Mouse (Mus musculus): Measurements from ENCODE around the gene Abcb9. TPM values are rescaled to one million over a fixed set of nuclear protein-coding genes. Genes with fewer than 3 reads are reported as not detected.

Abcb9 gene
- polyA plus RNA-seq, 1 experiment from 2014 or later, result 4.0 TPM

DNA sequence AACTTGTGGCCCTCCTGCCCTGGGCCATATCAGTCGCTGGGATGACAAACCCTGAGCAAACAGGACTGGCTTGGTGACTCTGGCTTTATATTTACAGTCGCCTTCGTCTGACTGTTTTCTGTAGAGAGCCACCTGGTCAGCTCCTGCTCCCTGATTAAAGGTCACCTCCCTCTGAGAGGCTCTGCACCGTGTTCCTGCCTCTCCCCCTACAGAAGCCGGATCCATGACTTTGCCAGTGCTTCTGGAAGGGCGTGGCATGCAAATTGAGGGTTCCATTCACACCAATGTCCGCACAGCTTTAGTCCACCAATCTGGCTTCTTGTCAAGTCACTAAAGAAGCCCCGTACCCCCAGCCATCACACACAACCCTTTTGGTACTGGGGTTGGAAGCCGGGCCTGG, 19.0 kb downstream of the Abcb9 start:
- Histone ChIP-seq H3K9me3 (ENCODE audit: control insufficient read depth) (no peaks in the 10 kb centered on the region), H3K4me1 (replicated peaks; ENCODE audit: control insufficient read depth, insufficient read depth, low read length) (peaks cover 4% of the 10 kb centered on the region; the same call in 1 of the 2 replicates), H3K4me3 (ENCODE audit: low read depth, low read length) (no peak overlapping the region), H3K27me3 (replicated peaks; ENCODE audit: control insufficient read depth, insufficient read depth, low read length) (no peaks in the 10 kb centered on the region), H3K4me2 (replicated peaks; ENCODE audit: low read depth) (no peak overlapping the region), H3K36me3 (ENCODE audit: control insufficient read depth, insufficient read depth) (no peaks in the 10 kb centered on the region), H3K27ac (ENCODE audit: low read depth, low read length) (peak overlapping the region; percentile 63), H3K9ac (ENCODE audit: low read depth, low read length) (no peak overlapping the region)
- no peak for TF ChIP-seq CTCF (IDR thresholded peaks at IDR 0.05; ENCODE audit: low read depth)
- ATAC-seq, result peak; percentile 73
- WGBS, result 39% methylated on average over 9 of the region's 9 CpGs

DNA sequence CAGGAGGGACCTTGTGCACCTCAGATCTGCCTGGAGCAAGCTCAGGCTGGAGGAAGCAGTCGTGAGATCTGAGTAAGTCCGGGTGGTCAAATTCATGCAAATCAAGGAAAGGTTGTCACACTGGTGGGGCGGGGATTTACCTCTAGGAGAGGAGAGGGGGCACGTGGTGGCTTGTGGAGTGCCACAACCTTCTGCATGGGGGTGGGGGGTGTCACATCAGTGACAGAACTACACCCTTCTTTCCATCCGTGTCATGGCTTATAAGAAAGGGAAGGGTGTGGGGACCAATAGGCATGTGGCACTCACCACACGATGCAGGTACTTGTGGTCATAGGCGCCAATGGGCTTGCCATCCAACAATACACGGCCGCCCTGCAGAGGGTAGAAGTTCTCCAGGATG, 19.9 kb downstream of the Abcb9 start:
- H3K9me3 ChIP-seq (ENCODE audit: control insufficient read depth), result no peaks in the 10 kb centered on the region
- WGBS, result 73% methylated on average over 9 of the region's 9 CpGs
- no peak overlapping the region for H3K27ac ChIP-seq (ENCODE audit: low read depth, low read length)
- peaks cover 4% of the 10 kb centered on the region; the same call in 1 of the 2 replicates for H3K4me1 ChIP-seq (replicated peaks; ENCODE audit: control insufficient read depth, insufficient read depth, low read length)
- no peak overlapping the region for H3K9ac ChIP-seq (ENCODE audit: low read depth, low read length)
- H3K4me2 ChIP-seq (replicated peaks; ENCODE audit: low read depth), result no peak overlapping the region
- H3K27me3 ChIP-seq (replicated peaks; ENCODE audit: control insufficient read depth, insufficient read depth, low read length), result no peaks in the 10 kb centered on the region
- H3K4me3 ChIP-seq (ENCODE audit: low read depth, low read length), result no peak overlapping the region
- no peak for ATAC-seq
- no peaks in the 10 kb centered on the region for H3K36me3 ChIP-seq (ENCODE audit: control insufficient read depth, insufficient read depth)
- TF ChIP-seq CTCF (IDR thresholded peaks at IDR 0.05; ENCODE audit: low read depth), result no peak

DNA sequence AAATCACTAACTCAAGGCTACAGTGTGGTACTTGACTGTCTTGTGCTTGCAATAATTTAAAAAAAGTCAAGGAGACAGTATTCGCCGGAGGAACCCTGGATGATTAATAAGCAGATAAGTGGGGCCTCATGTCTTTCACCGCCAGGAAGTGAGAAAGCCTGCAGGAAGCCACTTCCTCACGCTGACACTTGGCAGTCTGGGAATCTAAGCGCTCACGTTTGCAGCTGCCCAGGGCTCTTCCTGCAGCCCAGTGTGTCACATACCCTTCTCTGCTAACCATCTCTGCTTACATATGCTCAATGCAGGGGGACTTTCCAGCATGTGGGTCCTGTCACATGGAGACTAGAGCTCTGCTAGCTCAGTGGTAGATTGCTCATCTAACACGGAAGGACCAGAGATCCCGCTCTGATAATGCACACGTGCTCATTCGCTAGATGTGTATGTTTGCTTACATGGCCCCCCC, 20.7 kb downstream of the Abcb9 start:
- Histone ChIP-seq H3K36me3 (ENCODE audit: control insufficient read depth, insufficient read depth) (no peaks in the 10 kb centered on the region), H3K9me3 (ENCODE audit: control insufficient read depth) (no peaks in the 10 kb centered on the region), H3K27ac (ENCODE audit: low read depth, low read length) (no peak overlapping the region), H3K27me3 (replicated peaks; ENCODE audit: control insufficient read depth, insufficient read depth, low read length) (no peaks in the 10 kb centered on the region), H3K9ac (ENCODE audit: low read depth, low read length) (no peak overlapping the region), H3K4me2 (replicated peaks; ENCODE audit: low read depth) (no peak overlapping the region), H3K4me1 (replicated peaks; ENCODE audit: control insufficient read depth, insufficient read depth, low read length) (peaks cover 4% of the 10 kb centered on the region), H3K4me3 (ENCODE audit: low read depth, low read length) (no peak overlapping the region)
- 10% methylated on average over 10 of the region's 10 CpGs for WGBS
- TF ChIP-seq CTCF (IDR thresholded peaks at IDR 0.05; ENCODE audit: low read depth), result no peak
- no peak for ATAC-seq

DNA sequence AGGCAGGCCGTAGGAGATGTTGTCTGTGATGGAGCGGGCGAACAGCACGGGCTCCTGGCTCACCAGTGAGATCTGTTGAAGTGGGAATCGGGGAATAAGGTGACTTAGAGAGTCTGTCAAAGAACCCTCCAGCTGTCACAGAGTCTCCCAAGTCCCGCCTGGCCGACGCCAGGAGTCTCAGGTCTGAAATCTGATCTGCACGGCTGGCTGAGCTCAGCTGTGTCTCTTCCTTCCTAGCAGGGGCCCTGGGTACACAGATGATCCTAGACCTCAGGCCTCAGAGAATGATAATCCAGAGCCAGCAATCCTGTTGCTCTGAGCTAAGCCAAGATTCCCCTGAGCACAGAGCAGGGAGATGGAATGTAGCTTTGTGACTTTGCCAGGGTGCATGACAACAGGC, 21.9 kb downstream of the Abcb9 start:
- H3K9me3 ChIP-seq (ENCODE audit: control insufficient read depth), result no peaks in the 10 kb centered on the region
- no peaks in the 10 kb centered on the region for H3K36me3 ChIP-seq (ENCODE audit: control insufficient read depth, insufficient read depth)
- H3K4me2 ChIP-seq (replicated peaks; ENCODE audit: low read depth), result no peak overlapping the region
- no peak overlapping the region for H3K27ac ChIP-seq (ENCODE audit: low read depth, low read length)
- TF ChIP-seq CTCF (IDR thresholded peaks at IDR 0.05; ENCODE audit: low read depth), result no peak
- no peak overlapping the region for H3K4me3 ChIP-seq (ENCODE audit: low read depth, low read length)
- H3K4me1 ChIP-seq (replicated peaks; ENCODE audit: control insufficient read depth, insufficient read depth, low read length), result peaks cover 4% of the 10 kb centered on the region
- H3K27me3 ChIP-seq (replicated peaks; ENCODE audit: control insufficient read depth, insufficient read depth, low read length), result no peaks in the 10 kb centered on the region
- no peak for ATAC-seq
- no peak overlapping the region for H3K9ac ChIP-seq (ENCODE audit: low read depth, low read length)
- 72% methylated on average over 9 of the region's 9 CpGs for WGBS

DNA sequence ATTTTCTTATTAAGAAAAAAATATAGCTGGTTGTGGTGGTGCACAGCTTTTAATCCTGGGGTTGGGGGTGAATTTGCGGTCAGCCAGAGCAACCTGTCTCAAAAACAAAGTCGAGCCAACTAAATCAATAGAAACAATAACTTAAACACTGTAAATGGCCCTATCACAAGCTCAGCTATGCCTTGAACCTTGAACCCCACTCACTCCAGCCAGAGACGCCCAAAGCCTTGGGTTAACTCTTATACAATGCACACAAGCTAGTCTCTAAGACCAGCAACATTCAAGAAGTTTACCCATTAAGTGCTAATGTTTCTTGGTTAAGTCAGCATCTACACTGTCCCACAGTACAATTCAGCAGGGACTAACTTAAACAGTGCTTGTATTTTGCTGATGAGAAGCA, 25.9 kb downstream of the Abcb9 start:
- Histone ChIP-seq H3K9ac (ENCODE audit: low read depth, low read length) (0 out of 2 replicates have a peak overlapping the region, but pooled peaks have one; percentile 17), H3K4me2 (replicated peaks; ENCODE audit: low read depth) (no peak overlapping the region; the same call in 1 of the 2 replicates), H3K27me3 (replicated peaks; ENCODE audit: control insufficient read depth, insufficient read depth, low read length) (no peaks in the 10 kb centered on the region), H3K9me3 (ENCODE audit: control insufficient read depth) (no peaks in the 10 kb centered on the region), H3K36me3 (ENCODE audit: control insufficient read depth, insufficient read depth) (no peaks in the 10 kb centered on the region), H3K4me1 (replicated peaks; ENCODE audit: control insufficient read depth, insufficient read depth, low read length) (no peaks in the 10 kb centered on the region; the same call in 1 of the 2 replicates), H3K4me3 (ENCODE audit: low read depth, low read length) (no peak overlapping the region), H3K27ac (ENCODE audit: low read depth, low read length) (peak overlapping the region; percentile 52; the same call in 1 of the 2 replicates)
- no peak for TF ChIP-seq CTCF (IDR thresholded peaks at IDR 0.05; ENCODE audit: low read depth)
- WGBS, result 32% methylated on average over 3 of the region's 3 CpGs
- ATAC-seq, result peak; percentile 77

DNA sequence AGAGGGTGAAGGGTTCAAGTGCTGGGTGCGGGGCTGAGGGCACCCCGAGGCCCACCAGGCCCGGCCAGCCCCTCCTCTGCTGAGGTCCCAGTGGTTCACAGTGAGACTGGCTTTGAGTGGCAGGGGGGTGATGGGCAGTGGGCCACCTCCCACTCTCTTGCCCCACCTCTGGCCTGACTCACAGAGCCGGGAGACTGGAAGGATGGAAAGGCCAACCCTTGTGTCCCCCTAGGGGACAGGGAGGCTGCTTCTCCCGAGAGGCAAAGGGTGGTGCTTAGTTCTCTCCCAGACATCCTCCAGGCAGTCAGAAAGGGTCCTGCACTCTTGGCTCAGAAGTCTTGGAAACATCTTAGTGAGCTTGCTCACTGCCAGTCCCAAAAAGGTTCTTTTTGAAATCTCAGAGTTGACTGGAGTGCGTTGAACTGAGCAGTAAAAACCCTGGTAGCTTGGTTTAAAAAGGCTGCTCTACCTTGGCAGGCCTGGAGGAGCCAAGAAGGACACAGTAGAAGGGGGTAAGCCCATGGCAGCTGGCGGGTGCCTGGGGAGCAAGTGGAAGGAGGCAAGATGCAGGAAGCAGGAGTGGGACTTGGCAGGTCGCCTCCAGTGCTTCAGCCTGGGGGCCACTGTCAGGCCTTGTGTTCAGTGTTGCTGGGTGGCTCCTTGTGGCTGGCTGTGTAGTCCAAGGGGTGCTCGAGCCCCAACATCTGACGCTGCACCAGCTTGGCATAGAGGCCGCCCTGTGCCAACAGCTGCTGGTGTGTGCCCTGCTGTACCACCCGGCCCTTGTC, 33.4 kb downstream of the Abcb9 start:
- no peak overlapping the region for H3K4me3 ChIP-seq (ENCODE audit: low read depth, low read length)
- no peak overlapping the region for H3K9ac ChIP-seq (ENCODE audit: low read depth, low read length)
- H3K9me3 ChIP-seq (ENCODE audit: control insufficient read depth), result no peaks in the 10 kb centered on the region
- H3K27ac ChIP-seq (ENCODE audit: low read depth, low read length), result no peak overlapping the region
- no peak for ATAC-seq
- H3K4me2 ChIP-seq (replicated peaks; ENCODE audit: low read depth), result no peak overlapping the region
- TF ChIP-seq CTCF (IDR thresholded peaks at IDR 0.05; ENCODE audit: low read depth), result peak; percentile 5; the same call in 1 of the 2 replicates
- H3K36me3 ChIP-seq (ENCODE audit: control insufficient read depth, insufficient read depth), result no peaks in the 10 kb centered on the region; the same call in 1 of the 2 replicates
- no peaks in the 10 kb centered on the region for H3K27me3 ChIP-seq (replicated peaks; ENCODE audit: control insufficient read depth, insufficient read depth, low read length)
- 69% methylated on average over 12 of the region's 12 CpGs for WGBS
- no peaks in the 10 kb centered on the region for H3K4me1 ChIP-seq (replicated peaks; ENCODE audit: control insufficient read depth, insufficient read depth, low read length)

Measured in intestine, postnatal 0 days (tissue).